Mouse (Mus musculus) small intestine, adult 2 months (tissue): ENCODE measurements around the gene Ssh2.

Experiments used
- CTCF ChIP-seq: fragments of 200-500 bp; IDR thresholded peaks from 2 replicates; pipeline ENCODE4 v1.5.1; 2012; ENCODE audit warnings: low read depth, mild to moderate bottlenecking, control low read depth, inconsistent platforms, low read length, moderate library complexity, mixed read lengths; ENCODE audit not compliant: insufficient replicate concordance, insufficient read length; ENCODE audit errors: extremely low read depth
- POLR2A ChIP-seq: fragments of 200-500 bp; IDR thresholded peaks from 2 replicates; pipeline ENCODE4 v1.6.1; 2012; ENCODE audit warnings: low read depth, mild to moderate bottlenecking, control low read depth, inconsistent platforms, low read length, moderate library complexity

DNA sequence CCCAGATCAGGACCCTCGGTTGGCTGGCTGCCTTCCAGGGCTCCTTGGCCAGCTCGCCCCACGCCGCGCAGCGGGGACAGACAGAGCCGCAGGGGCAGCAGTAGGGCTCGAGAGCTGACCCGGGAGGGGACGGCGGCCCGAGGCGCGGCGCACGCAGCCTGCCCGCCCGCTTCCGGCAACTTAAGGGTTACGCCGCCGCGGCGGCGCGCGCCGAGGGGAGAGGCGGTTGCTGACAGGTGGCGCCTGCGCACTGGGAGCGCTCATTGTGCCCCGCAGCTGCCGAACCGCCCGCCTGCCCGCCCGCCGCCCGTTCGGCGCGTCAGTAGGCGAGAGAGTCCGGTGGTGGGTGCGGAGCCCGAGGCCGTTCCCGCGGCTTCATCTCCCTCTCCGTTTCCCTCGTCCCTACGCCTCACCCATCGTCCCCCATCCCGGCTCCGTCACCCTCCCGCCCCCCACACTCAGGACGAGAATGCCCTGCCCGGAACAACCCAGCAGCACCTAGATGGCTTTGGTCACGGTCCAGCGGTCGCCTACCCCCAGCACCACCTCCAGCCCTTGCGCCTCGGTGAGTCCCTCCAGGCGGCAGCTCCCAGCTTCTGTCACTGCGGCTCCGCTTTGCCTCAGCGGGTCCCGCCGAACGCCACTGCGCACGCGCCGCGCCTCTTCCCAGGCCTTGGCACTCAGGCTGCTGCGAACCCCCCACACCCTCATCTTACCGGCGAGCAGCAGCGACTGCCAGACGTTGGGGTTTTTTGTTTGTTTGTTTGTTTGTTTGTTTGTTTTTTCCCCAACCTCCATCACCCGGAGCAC is at the start of gene Ssh2:
- TF ChIP-seq POLR2A (peak; percentile 33), CTCF (no peak)
